Mouse (Mus musculus): ENCODE data around the gene Fam89a.
A peak's percentile ranks its signal among the peaks of the same experiment; 100 is the strongest.

Gene Fam89a

GRCm38 (mm10) chr8:124751709-124752173 lies at the start of gene Fam89a:
Fam89a (minus strand) TSS chr8:124751832.
- no peak for DNase-seq

- DNase-seq: no peak
These were observed 48.9 kb upstream of the Fam89a start for GRCm38 (mm10) chr8:124800542-124800941.

- no peak for DNase-seq
These were observed 44.3 kb upstream of the Fam89a start for GRCm38 (mm10) chr8:124795781-124796488.

GRCm38 (mm10) chr8:124794486-124794780 lies 42.8 kb upstream of the Fam89a start:
- peak; percentile 91 for DNase-seq

- peak; percentile 52 to 72 for DNase-seq
These were observed 42.2 kb upstream of the Fam89a start for GRCm38 (mm10) chr8:124793661-124794485.

- DNase-seq: peak; percentile 82 to 84
These were observed 41.6 kb upstream of the Fam89a start for GRCm38 (mm10) chr8:124793172-124793651.

- DNase-seq: peak; percentile 83 to 93
These were observed 41.1 kb upstream of the Fam89a start, which contains the start of gene Trim67 for GRCm38 (mm10) chr8:124792708-124793107. Trim67 (plus strand) TSS chr8:124793092.

GRCm38 (mm10) chr8:124792186-124792585 lies 40.6 kb upstream of the Fam89a start:
- DNase-seq: peak; percentile 69 to 75

- DNase-seq: peak; percentile 26 to 38
These were observed 40.1 kb upstream of the Fam89a start for GRCm38 (mm10) chr8:124791751-124792150.

- DNase-seq: no peak
These were observed 39.0 kb upstream of the Fam89a start for GRCm38 (mm10) chr8:124790676-124791075.

GRCm38 (mm10) chr8:124784613-124785012 lies 33.0 kb upstream of the Fam89a start:
- DNase-seq: peak in 1 of 2 experiments; percentile 30

- DNase-seq: no peak
These were observed 31.6 kb upstream of the Fam89a start for GRCm38 (mm10) chr8:124783228-124783627.

- no peak for DNase-seq
These were observed 30.8 kb upstream of the Fam89a start for GRCm38 (mm10) chr8:124782431-124782830.

- peak; percentile 69 to 79 for DNase-seq
These were observed 28.6 kb upstream of the Fam89a start for GRCm38 (mm10) chr8:124780236-124780635.

- peak; percentile 81 to 90 for DNase-seq
These were observed 24.1 kb upstream of the Fam89a start for GRCm38 (mm10) chr8:124775695-124776094.

GRCm38 (mm10) chr8:124772389-124772788 lies 20.8 kb upstream of the Fam89a start:
- no peak for DNase-seq

- no peak for DNase-seq
These were observed 11.4 kb upstream of the Fam89a start for GRCm38 (mm10) chr8:124763061-124763460.

- DNase-seq: no peak
These were observed 6.9 kb upstream of the Fam89a start for GRCm38 (mm10) chr8:124758544-124758943.

- no peak for DNase-seq
These were observed 5.0 kb upstream of the Fam89a start for GRCm38 (mm10) chr8:124756601-124757000.

GRCm38 (mm10) chr8:124756153-124756552 lies 4.5 kb upstream of the Fam89a start:
- DNase-seq: no peak

GRCm38 (mm10) chr8:124755481-124755880 lies 3.8 kb upstream of the Fam89a start:
- no peak for DNase-seq

GRCm38 (mm10) chr8:124754792-124755190 lies 3.2 kb upstream of the Fam89a start:
- no peak for DNase-seq

GRCm38 (mm10) chr8:124754101-124754791 lies 2.6 kb upstream of the Fam89a start:
- DNase-seq: no peak
